Mouse (Mus musculus) heart, postnatal 0 days (tissue): ENCODE measurements around the gene Pde4d. TPM values are rescaled to one million over a fixed set of nuclear protein-coding genes. Genes with fewer than 3 reads are reported as not detected.

Experiments used
- ATAC-seq: fragments of 200-750 bp; cut with Nextera tagmentation; 2 replicates; pipeline ENCODE4 v1.8.0; 2017; ENCODE audit warnings: low read depth, moderate number of reproducible peaks, moderate library complexity; ENCODE audit not compliant: insufficient read depth
- DNase-seq: peaks from one replicate; pipeline ENCODE4 v3.0.0-alpha.2; 2016; ENCODE audit warnings: low spot score
- H3K27ac ChIP-seq: fragments of 300-500 bp; sonication (generic); 2 replicates; pipeline ENCODE4 v1.5.1; 2014; ENCODE audit warnings: low read depth, mild to moderate bottlenecking
- H3K27me3 ChIP-seq: fragments of 300-500 bp; sonication (generic); 2 replicates; pipeline ENCODE4 v1.6.1; 2014; ENCODE audit warnings: low read length, mixed read lengths; ENCODE audit not compliant: control insufficient read depth, insufficient read depth
- H3K36me3 ChIP-seq: fragments of 300-500 bp; sonication (generic); replicated peaks from 2 replicates; pipeline ENCODE4 v1.6.1; 2014; ENCODE audit warnings: low read length, mixed read lengths; ENCODE audit not compliant: control insufficient read depth, insufficient read depth
- H3K4me1 ChIP-seq: fragments of 300-500 bp; sonication (generic); 2 replicates; pipeline ENCODE4 v1.6.1; 2014; ENCODE audit warnings: antibody characterized with exemption; ENCODE audit not compliant: control insufficient read depth, insufficient read depth
- H3K4me2 ChIP-seq: fragments of 300-500 bp; sonication (generic); 2 replicates; pipeline ENCODE4 v1.6.1; 2014; ENCODE audit warnings: low read depth, mild to moderate bottlenecking, low read length, moderate library complexity
- H3K4me3 ChIP-seq: fragments of 300-500 bp; sonication (generic); 2 replicates; pipeline ENCODE4 v1.5.1; 2014; ENCODE audit warnings: low read depth, low read length
- H3K9ac ChIP-seq: fragments of 300-500 bp; sonication (generic); replicated peaks from 2 replicates; pipeline ENCODE4 v1.6.1; 2014; ENCODE audit warnings: low read depth, low read length, mixed read lengths
- H3K9me3 ChIP-seq: fragments of 300-500 bp; sonication (generic); replicated peaks from 2 replicates; pipeline ENCODE4 v1.6.1; 2016; ENCODE audit warnings: low read length; ENCODE audit not compliant: control insufficient read depth
- CTCF ChIP-seq: IDR thresholded peaks from 2 replicates; pipeline ENCODE4 v1.5.1; 2016; ENCODE audit warnings: antibody characterized with exemption, control low read depth, low read depth
- EP300 ChIP-seq: IDR thresholded peaks from 2 replicates; pipeline ENCODE4 v1.6.1; 2016; ENCODE audit warnings: antibody characterized with exemption, low read depth
- WGBS: fragments of 180-500 bp; shearing (Covaris S2); extraction: QIAGEN DNeasy Blood & Tissue Kit; methylation state at CpG from one replicate; pipeline ENCODE4 v1.1.7; 2014; 5-methylcytosine and 5-hydroxymethylcytosine counted together
- polyA plus RNA-seq: library from polyadenylated mRNA; unstranded; fragments of >200 nt; fragmentation: Nextera tagmentation; extraction: Ambion mirVana; gene quantifications from 2 replicates; pipeline ENCODE4 v1.2.1, GENCODE M21; 2015
- total RNA-seq: library from RNA; depleted of rRNA; stranded (reverse); fragments of >200 nt; gene quantifications from 2 replicates; pipeline ENCODE4 v1.2.3, GENCODE M21; 2014; ENCODE audit warnings: low replicate concordance

Gene Pde4d
- total and polyA plus RNA-seq, 2 experiments from 2014 or later, result 21.9 to 58.0 TPM

GRCm38 (mm10) chr13:109576725-109577124 lies 1127.0 kb downstream of the Pde4d start:
- TF ChIP-seq CTCF (no peak), EP300 (no peak)
- 77% methylated on average over 1 of the region's 1 CpGs for WGBS
- H3K9ac ChIP-seq, result no peak overlapping the region
- H3K4me1 ChIP-seq, result no peaks in the 10 kb centered on the region
- H3K36me3 ChIP-seq, result no peaks in the 10 kb centered on the region
- no peak overlapping the region for H3K27ac ChIP-seq
- no peak overlapping the region for H3K4me3 ChIP-seq
- no peaks in the 10 kb centered on the region for H3K27me3 ChIP-seq
- H3K9me3 ChIP-seq, result no peaks in the 10 kb centered on the region
- DNase-seq (no peak), ATAC-seq (no peak)
- H3K4me2 ChIP-seq, result no peak overlapping the region

DNA sequence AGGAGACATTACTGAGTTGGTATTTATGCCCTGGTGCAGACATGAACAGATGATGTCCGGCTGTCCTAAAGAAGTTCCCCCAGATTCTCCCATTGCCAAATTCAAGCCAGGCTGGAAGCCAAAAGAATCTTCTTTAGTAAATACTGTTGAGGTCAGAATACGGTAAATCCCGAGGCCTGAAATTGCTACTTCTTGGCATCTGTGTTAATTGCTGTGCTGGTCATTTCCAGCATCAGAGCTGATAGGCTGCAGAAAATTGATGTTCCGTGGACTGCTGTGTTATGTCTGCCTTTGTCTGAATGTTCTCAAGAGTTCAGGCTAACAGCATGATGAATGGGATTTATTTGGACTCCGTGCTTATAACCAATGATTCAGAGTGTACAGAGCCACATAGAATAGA lies 1127.7 kb downstream of the Pde4d start:
- WGBS, result 73% methylated on average over 5 of the region's 5 CpGs
- no peak overlapping the region for H3K9ac ChIP-seq

GRCm38 (mm10) chr13:109577901-109578300 lies 1128.2 kb downstream of the Pde4d start:
- no peak for DNase-seq
- no peak for ATAC-seq
- Histone ChIP-seq H3K9me3 (no peaks in the 10 kb centered on the region), H3K27ac (no peak overlapping the region), H3K36me3 (no peaks in the 10 kb centered on the region), H3K27me3 (no peaks in the 10 kb centered on the region), H3K4me3 (no peak overlapping the region), H3K4me1 (no peaks in the 10 kb centered on the region), H3K4me2 (no peak overlapping the region), H3K9ac (no peak overlapping the region)
- 62% methylated on average over 4 of the region's 4 CpGs for WGBS
- TF ChIP-seq CTCF, result no peak
- TF ChIP-seq EP300, result no peak

More for the DNA sequence above, 1127.7 kb downstream of the Pde4d start:
- H3K4me2 ChIP-seq, result no peak overlapping the region
- H3K9me3 ChIP-seq, result no peaks in the 10 kb centered on the region
- TF ChIP-seq CTCF, result no peak
- no peak for TF ChIP-seq EP300
- H3K4me3 ChIP-seq, result no peak overlapping the region
- H3K27me3 ChIP-seq, result no peaks in the 10 kb centered on the region
- DNase-seq (no peak), ATAC-seq (no peak)
- no peak overlapping the region for H3K27ac ChIP-seq
- H3K36me3 ChIP-seq, result no peaks in the 10 kb centered on the region
- no peaks in the 10 kb centered on the region for H3K4me1 ChIP-seq

GRCm38 (mm10) chr13:109581284-109582070 lies 1131.7 kb downstream of the Pde4d start:
- no peaks in the 10 kb centered on the region for H3K27me3 ChIP-seq
- no peak; the same call in 1 of the 2 replicates for ATAC-seq
- H3K9ac ChIP-seq, result 0 out of 2 replicates have a peak overlapping the region, but pooled peaks have one; percentile 1
- no peaks in the 10 kb centered on the region for H3K36me3 ChIP-seq
- peak overlapping the region; percentile 45 for H3K4me2 ChIP-seq
- 55% methylated on average over 16 of the region's 16 CpGs for WGBS
- H3K27ac ChIP-seq, result no peak overlapping the region
- no peak for TF ChIP-seq EP300
- no peak for TF ChIP-seq CTCF
- peak overlapping the region; percentile 13; the same call in 1 of the 2 replicates for H3K4me3 ChIP-seq
- no peaks in the 10 kb centered on the region for H3K9me3 ChIP-seq
- peak; percentile 32 for DNase-seq
- no peaks in the 10 kb centered on the region for H3K4me1 ChIP-seq

- H3K9ac ChIP-seq, result no peak overlapping the region
- H3K4me1 ChIP-seq, result no peaks in the 10 kb centered on the region
- no peak overlapping the region for H3K4me2 ChIP-seq
- no peaks in the 10 kb centered on the region for H3K36me3 ChIP-seq
- no peaks in the 10 kb centered on the region for H3K27me3 ChIP-seq
- no peak for DNase-seq
- 64% methylated on average over 4 of the region's 4 CpGs for WGBS
- ATAC-seq, result no peak
- TF ChIP-seq CTCF, result no peak
- no peak for TF ChIP-seq EP300
- H3K27ac ChIP-seq, result no peak overlapping the region
- no peak overlapping the region for H3K4me3 ChIP-seq
- no peaks in the 10 kb centered on the region for H3K9me3 ChIP-seq
These were observed 1140.3 kb downstream of the Pde4d start for GRCm38 (mm10) chr13:109590048-109590447.

DNA sequence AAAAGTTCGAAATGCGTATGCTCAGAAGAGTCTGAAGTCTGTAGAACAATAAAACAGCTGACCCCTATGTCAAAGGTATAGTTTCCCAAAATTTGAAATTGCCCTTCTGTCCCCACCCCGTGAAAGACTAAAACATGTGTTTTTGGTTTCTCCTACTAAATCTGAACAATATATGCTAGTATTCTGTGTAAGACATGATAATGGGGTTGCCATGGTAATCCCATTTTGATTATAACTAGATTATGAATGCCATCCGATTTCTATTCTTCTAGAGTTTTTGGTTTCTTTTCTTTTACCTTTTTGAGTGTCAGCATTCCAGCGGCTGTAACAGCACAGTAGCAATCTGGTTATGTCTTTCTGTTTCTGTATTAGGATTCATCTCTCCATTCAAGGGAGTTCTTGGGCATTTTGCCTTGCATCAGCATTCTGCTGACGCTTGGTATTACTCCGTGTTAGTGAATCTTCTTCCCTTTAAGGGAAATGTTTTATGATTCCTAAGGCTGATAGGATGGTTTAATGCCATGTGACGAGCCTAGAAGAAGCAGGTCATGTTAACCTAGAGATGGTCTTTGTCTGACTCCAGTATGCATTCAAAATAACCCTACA lies 1142.5 kb downstream of the Pde4d start:
- no peak for DNase-seq

More for the DNA sequence above, 1142.5 kb downstream of the Pde4d start:
- no peak for TF ChIP-seq EP300
- no peak for TF ChIP-seq CTCF
- Histone ChIP-seq H3K4me2 (no peak overlapping the region), H3K27ac (no peak overlapping the region), H3K4me1 (no peaks in the 10 kb centered on the region), H3K27me3 (no peaks in the 10 kb centered on the region), H3K9ac (no peak overlapping the region), H3K36me3 (no peaks in the 10 kb centered on the region), H3K4me3 (no peak overlapping the region), H3K9me3 (no peaks in the 10 kb centered on the region)
- ATAC-seq, result no peak
- WGBS, result 85% methylated on average over 8 of the region's 8 CpGs
